Mouse (Mus musculus) hindbrain, embryonic 16.5 days (tissue): Measurements from ENCODE around the gene Zfyve28. TPM values are rescaled to one million over a fixed set of nuclear protein-coding genes. Genes with fewer than 3 reads are reported as not detected.
A peak's percentile ranks its signal among the peaks of the same experiment; 100 is the strongest.

Source experiments
- ATAC-seq: fragments of 200-750 bp; cut with Nextera tagmentation; 2 replicates; pipeline ENCODE4 v1.8.0; 2017; ENCODE audit warnings: moderate TSS enrichment, moderate library complexity
- H3K27ac ChIP-seq: fragments of 300-500 bp; sonication (generic); 2 replicates; pipeline ENCODE4 v1.5.1; 2014; ENCODE audit warnings: low read depth, mild to moderate bottlenecking, control low read depth, low read length, moderate library complexity
- H3K27me3 ChIP-seq: fragments of 300-500 bp; sonication (generic); replicated peaks from 2 replicates; pipeline ENCODE4 v1.6.1; 2014; ENCODE audit warnings: low read length; ENCODE audit not compliant: control insufficient read depth, insufficient read depth
- H3K36me3 ChIP-seq: fragments of 300-500 bp; sonication (generic); 2 replicates; pipeline ENCODE4 v1.6.1; 2014; ENCODE audit warnings: mild to moderate bottlenecking, low read length, moderate library complexity, mixed read lengths; ENCODE audit not compliant: control insufficient read depth, insufficient read depth
- H3K4me1 ChIP-seq: fragments of 300-500 bp; sonication (generic); 2 replicates; pipeline ENCODE4 v1.6.1; 2014; ENCODE audit warnings: low read depth, low read length; ENCODE audit not compliant: control insufficient read depth, insufficient read depth
- H3K4me2 ChIP-seq: fragments of 300-500 bp; sonication (generic); 2 replicates; pipeline ENCODE4 v1.6.1; 2014; ENCODE audit warnings: mild to moderate bottlenecking, low read length, control low read depth, moderate library complexity
- H3K4me3 ChIP-seq: fragments of 300-500 bp; sonication (generic); 2 replicates; pipeline ENCODE4 v1.5.1; 2014; ENCODE audit warnings: mild to moderate bottlenecking, low read length, control low read depth, moderate library complexity
- H3K9ac ChIP-seq: fragments of 300-500 bp; sonication (generic); 2 replicates; pipeline ENCODE4 v1.6.1; 2014; ENCODE audit warnings: low read depth, mild to moderate bottlenecking, control low read depth, low read length, moderate library complexity
- H3K9me3 ChIP-seq: fragments of 300-500 bp; sonication (generic); 2 replicates; pipeline ENCODE4 v1.6.1; 2014; ENCODE audit warnings: mild to moderate bottlenecking, low read length, moderate library complexity; ENCODE audit not compliant: control insufficient read depth
- WGBS: fragments of 180-500 bp; shearing (Covaris S2); extraction: QIAGEN DNeasy Blood & Tissue Kit; methylation state at CpG from one replicate; pipeline ENCODE4 v1.1.7; 2014; 5-methylcytosine and 5-hydroxymethylcytosine counted together
- polyA plus RNA-seq: library from polyadenylated mRNA; unstranded; fragments of >200 nt; fragmentation: Nextera tagmentation; extraction: Ambion mirVana; gene quantifications from 2 replicates; pipeline ENCODE4 v1.2.1, GENCODE M21; 2015

Zfyve28 gene
- polyA plus RNA-seq, 1 experiment from 2014 or later: 4.6 TPM

GRCm38 (mm10) chr5:34175403-34175694 lies 112.9 kb downstream of the Zfyve28 start:
- peaks cover 32% of the 10 kb centered on the region for H3K36me3 ChIP-seq

GRCm38 (mm10) chr5:34174550-34175402 lies 113.5 kb downstream of the Zfyve28 start:
- Histone ChIP-seq H3K27me3 (no peaks in the 10 kb centered on the region), H3K4me3 (no peak overlapping the region), H3K27ac (no peak overlapping the region), H3K4me1 (peaks cover 3% of the 10 kb centered on the region), H3K4me2 (no peak overlapping the region), H3K9ac (no peak overlapping the region), H3K36me3 (peaks cover 32% of the 10 kb centered on the region), H3K9me3 (no peaks in the 10 kb centered on the region)
- no peak for ATAC-seq
- 71% methylated on average over 5 of the region's 5 CpGs for WGBS

More at GRCm38 (mm10) chr5:34175403-34175694, 112.9 kb downstream of the Zfyve28 start:
- Histone ChIP-seq H3K4me3 (no peak overlapping the region), H3K4me1 (no peaks in the 10 kb centered on the region), H3K4me2 (no peak overlapping the region), H3K9ac (no peak overlapping the region), H3K27ac (no peak overlapping the region), H3K27me3 (no peaks in the 10 kb centered on the region), H3K9me3 (no peaks in the 10 kb centered on the region)
- ATAC-seq: no peak
- WGBS: 25% methylated on average over 5 of the region's 5 CpGs

- 86% methylated on average over 2 of the region's 2 CpGs for WGBS
- Histone ChIP-seq H3K36me3 (peaks cover 32% of the 10 kb centered on the region), H3K4me3 (no peak overlapping the region), H3K27me3 (no peaks in the 10 kb centered on the region), H3K9me3 (no peaks in the 10 kb centered on the region), H3K4me2 (no peak overlapping the region), H3K9ac (no peak overlapping the region), H3K27ac (no peak overlapping the region), H3K4me1 (peaks cover 4% of the 10 kb centered on the region)
- ATAC-seq: no peak
Observed at GRCm38 (mm10) chr5:34174021-34174420, 114.2 kb downstream of the Zfyve28 start.

DNA sequence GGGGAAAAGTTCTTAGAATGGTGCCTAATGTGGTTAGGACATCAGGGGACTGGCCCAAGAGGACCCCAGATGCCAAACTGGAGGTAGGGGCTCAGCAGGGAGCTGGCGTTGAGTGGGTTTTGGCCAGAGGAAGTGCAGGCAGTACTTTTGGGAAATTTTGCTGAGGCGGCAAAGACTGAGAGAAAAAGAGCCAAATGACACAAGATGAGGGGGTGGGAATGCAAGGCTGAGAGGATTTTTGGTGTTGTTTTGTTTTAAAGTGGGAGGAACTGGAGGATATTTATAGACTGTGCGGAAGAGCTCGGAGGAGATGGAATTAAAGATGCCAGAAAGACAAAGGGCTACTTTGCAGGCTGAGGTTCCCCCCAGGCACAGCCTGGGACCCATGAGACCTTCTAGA lies 117.5 kb downstream of the Zfyve28 start:
- Histone ChIP-seq H3K9me3 (no peaks in the 10 kb centered on the region), H3K36me3 (peaks cover 13% of the 10 kb centered on the region; the same call in 1 of the 2 replicates), H3K27me3 (no peaks in the 10 kb centered on the region), H3K9ac (no peak overlapping the region), H3K4me3 (no peak overlapping the region), H3K4me1 (peaks cover 7% of the 10 kb centered on the region), H3K27ac (no peak overlapping the region), H3K4me2 (no peak overlapping the region)
- ATAC-seq: no peak
- 79% methylated on average over 4 of the region's 4 CpGs for WGBS

- Histone ChIP-seq H3K36me3 (peaks cover 10% of the 10 kb centered on the region; the same call in 1 of the 2 replicates), H3K27ac (peak overlapping the region; percentile 89), H3K4me1 (peaks cover 7% of the 10 kb centered on the region), H3K4me3 (peak overlapping the region; percentile 75), H3K27me3 (no peaks in the 10 kb centered on the region), H3K9me3 (no peaks in the 10 kb centered on the region), H3K4me2 (peak overlapping the region; percentile 80), H3K9ac (peak overlapping the region; percentile 72)
- WGBS: 81% methylated on average over 3 of the region's 3 CpGs
- ATAC-seq: no peak
Observed at GRCm38 (mm10) chr5:34169954-34170353, 118.3 kb downstream of the Zfyve28 start.

DNA sequence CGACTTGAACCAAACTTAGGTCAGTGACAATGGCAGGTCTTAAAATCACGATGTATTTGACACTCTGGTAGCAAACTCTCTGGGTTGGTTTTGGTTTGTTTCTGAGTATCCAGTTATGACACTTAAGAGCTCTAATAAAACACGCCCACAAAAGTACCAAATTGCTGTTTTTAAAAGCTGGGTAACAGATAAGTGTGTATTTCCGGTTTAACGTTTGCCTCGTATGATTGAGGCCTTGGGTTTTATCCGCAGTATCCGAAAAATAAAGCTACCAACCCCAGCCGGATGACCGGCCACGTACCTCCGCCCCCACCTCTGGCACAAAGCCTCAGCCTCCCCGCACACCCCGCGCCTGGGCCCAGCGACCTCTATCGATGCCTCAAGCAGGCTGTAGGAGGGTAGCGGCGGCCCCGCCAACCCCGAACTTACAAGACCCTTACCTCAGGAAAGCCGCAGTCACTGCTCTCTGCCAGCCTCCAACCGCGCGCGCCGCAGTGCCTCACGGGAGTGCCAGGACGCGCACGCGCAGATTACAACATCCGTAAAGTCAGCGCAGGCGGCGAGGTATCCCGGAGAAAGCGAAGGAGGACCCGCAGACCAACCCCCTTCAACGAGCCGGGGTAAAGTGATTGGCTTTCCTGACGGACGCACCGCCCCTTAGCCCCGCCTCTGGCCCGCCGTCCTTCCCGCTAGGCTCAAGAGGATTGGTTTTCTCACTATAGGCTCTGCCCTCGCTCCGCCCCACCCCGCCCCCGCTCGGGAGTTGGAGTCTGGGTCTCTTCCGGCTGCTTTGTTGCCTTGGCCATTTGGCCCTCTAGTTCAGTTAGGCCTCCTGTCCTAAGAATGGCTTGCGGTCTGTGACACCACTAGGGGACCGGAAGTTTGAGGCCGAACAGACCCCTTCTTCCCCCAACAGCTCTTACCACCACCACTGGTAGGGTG lies 119.0 kb downstream of the Zfyve28 start, which contains the start of the genes Poln and Haus3:
Gene Poln (minus strand): TSS at position 499 of the 942 bp plus-strand sequence.
Gene Haus3 (minus strand): TSS at position 578 of the 942 bp plus-strand sequence.
- peak within 1 kb of the TSS; percentile 80 for H3K4me2 ChIP-seq
- peak within 1 kb of the TSS; percentile 89 for H3K27ac ChIP-seq
- under 1% methylated on average over 57 of the region's 57 CpGs for WGBS
- peaks cover 3% of the 10 kb centered on the region; the same call in 1 of the 2 replicates for H3K36me3 ChIP-seq
- ATAC-seq: peak; percentile 100
- H3K4me1 ChIP-seq: peaks cover 7% of the 10 kb centered on the region
- no peaks in the 10 kb centered on the region for H3K27me3 ChIP-seq
- H3K4me3 ChIP-seq: peak within 1 kb of the TSS; percentile 75
- H3K9ac ChIP-seq: peak within 1 kb of the TSS; percentile 89
- H3K9me3 ChIP-seq: no peaks in the 10 kb centered on the region

- Histone ChIP-seq H3K27me3 (no peaks in the 10 kb centered on the region), H3K9me3 (no peaks in the 10 kb centered on the region), H3K4me2 (no peak overlapping the region), H3K27ac (no peak overlapping the region), H3K4me3 (no peak overlapping the region), H3K4me1 (peaks cover 7% of the 10 kb centered on the region), H3K36me3 (no peaks in the 10 kb centered on the region), H3K9ac (no peak overlapping the region)
- ATAC-seq: no peak
- whole genome bisulfite sequencing: 82% methylated on average over 4 of the region's 4 CpGs
Observed at GRCm38 (mm10) chr5:34167857-34168256, 120.4 kb downstream of the Zfyve28 start.

DNA sequence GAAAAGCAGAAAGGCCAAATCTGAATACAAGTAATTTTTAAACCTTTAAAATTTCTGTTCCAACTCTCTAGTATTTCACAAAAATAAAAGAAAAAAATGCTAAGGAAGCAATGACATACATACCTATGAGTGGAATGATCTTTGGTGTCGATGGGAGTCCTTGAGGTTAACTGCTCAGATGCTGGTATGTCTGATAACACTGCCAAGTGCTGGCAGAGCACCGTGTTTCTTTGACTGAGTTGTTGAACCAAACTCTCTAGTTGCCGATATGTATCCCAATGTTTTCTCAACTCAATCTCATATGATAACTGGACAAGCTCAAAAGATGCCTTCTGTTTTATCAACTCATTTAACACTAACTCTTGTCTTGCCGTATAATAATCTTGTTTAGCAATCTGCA lies 122.5 kb downstream of the Zfyve28 start:
- no peaks in the 10 kb centered on the region for H3K36me3 ChIP-seq
- no peak overlapping the region for H3K9ac ChIP-seq
- no peak overlapping the region for H3K27ac ChIP-seq
- no peak overlapping the region; the same call in 1 of the 2 replicates for H3K4me2 ChIP-seq
- H3K4me3 ChIP-seq: no peak overlapping the region
- H3K27me3 ChIP-seq: no peaks in the 10 kb centered on the region
- H3K9me3 ChIP-seq: no peaks in the 10 kb centered on the region
- no peak for ATAC-seq
- peaks cover 7% of the 10 kb centered on the region for H3K4me1 ChIP-seq
- WGBS: 85% methylated on average over 4 of the region's 4 CpGs

- no peak for ATAC-seq
Observed at GRCm38 (mm10) chr5:34148476-34148875, 139.8 kb downstream of the Zfyve28 start.

More at GRCm38 (mm10) chr5:34148476-34148875, 139.8 kb downstream of the Zfyve28 start:
- no peak overlapping the region for H3K27ac ChIP-seq
- H3K4me1 ChIP-seq: no peaks in the 10 kb centered on the region
- no peaks in the 10 kb centered on the region for H3K36me3 ChIP-seq
- H3K4me3 ChIP-seq: no peak overlapping the region
- no peak overlapping the region for H3K4me2 ChIP-seq
- no peaks in the 10 kb centered on the region for H3K9me3 ChIP-seq
- H3K9ac ChIP-seq: no peak overlapping the region
- no peaks in the 10 kb centered on the region for H3K27me3 ChIP-seq
